Mouse (Mus musculus): ENCODE results near the gene Mgll. TPM values are rescaled to one million over a fixed set of nuclear protein-coding genes. Genes with fewer than 3 reads are reported as not detected.

Gene Mgll
- total RNA-seq, 1 experiment from 2014 or later = 164 TPM

DNA sequence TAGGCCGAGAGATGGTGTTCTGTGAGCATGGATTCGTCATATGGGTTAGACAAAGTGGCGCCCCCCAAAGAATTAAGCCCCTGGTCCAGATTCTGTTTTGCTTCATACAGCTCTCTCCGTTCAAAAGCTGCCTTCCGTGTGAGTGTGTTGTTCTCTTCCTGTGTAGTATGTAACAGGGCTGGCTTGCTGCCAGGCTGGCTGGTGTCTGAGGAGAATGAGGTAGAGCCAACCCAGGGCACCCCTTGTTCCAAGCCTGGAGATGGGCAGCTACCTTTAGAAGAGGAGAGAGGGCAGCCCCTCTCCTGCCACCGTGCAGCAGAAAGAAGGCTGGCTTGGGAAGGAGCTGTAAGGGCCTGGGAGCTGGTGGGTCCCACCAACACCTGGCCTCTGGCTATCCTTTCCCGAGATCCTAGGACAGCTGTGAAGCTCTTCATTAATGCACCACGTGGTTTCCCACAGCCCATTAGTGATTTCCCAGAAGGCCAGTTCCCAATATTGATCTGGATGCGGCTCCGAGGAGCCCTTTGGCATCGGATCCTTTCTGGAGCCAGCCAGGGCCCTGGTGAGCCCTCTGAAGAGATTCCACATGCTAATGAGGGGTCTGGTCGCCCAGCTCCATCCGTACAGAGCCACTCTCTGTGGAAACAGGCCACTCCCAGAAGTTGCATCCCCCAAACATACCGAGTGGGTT, 19.5 kb downstream of the Mgll start:
- no peak for DNase-seq

DNA sequence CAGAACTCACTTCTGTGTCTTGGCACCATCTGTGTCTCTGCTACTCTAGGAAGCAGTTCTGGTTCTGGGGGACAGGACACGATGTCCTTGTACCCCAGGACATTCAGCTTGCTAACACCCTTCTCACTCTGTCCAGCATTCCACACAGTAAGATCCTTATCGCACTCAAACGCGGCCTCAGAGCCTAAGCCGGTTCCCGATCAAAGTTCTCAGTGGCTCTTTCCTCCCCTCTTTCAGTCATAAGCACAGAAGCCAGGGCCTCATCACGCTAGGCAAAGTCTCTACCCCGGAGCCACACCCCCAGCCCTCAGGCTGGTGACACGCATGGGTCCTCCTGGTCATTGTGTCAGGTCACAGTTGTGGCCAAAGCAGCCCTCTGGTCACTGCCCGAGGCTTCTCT, 20.8 kb downstream of the Mgll start:
- no peak for DNase-seq

DNA sequence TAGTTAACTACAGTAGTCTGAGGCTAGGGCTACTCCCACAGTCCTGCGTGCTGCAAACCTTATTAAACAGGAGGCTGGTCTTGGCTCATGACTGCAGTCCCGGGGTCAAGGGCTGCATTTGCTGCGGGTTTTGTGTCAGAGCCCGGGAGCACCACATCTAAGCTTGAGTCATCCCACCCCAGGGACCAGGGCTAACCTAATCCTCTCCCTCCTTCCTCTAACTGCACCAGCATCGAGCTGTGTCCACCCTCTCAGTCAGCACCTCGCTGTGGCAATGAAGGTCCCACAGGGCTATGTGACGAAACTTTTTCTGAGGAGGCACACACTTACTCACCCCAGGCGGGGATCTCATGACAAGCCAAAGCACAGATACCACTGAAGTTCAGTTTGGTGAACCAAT, 22.1 kb downstream of the Mgll start:
- DNase-seq = peak; percentile 43

GRCm38 (mm10) chr6:88747296-88748040, 23.3 kb downstream of the Mgll start:
- DNase-seq = no peak

GRCm38 (mm10) chr6:88750884-88751283, 26.7 kb downstream of the Mgll start:
- no peak for DNase-seq

GRCm38 (mm10) chr6:88752711-88753219, 28.6 kb downstream of the Mgll start:
- no peak for DNase-seq

- no peak for DNase-seq
Observed at GRCm38 (mm10) chr6:88753578-88753977, 29.4 kb downstream of the Mgll start.

DNA sequence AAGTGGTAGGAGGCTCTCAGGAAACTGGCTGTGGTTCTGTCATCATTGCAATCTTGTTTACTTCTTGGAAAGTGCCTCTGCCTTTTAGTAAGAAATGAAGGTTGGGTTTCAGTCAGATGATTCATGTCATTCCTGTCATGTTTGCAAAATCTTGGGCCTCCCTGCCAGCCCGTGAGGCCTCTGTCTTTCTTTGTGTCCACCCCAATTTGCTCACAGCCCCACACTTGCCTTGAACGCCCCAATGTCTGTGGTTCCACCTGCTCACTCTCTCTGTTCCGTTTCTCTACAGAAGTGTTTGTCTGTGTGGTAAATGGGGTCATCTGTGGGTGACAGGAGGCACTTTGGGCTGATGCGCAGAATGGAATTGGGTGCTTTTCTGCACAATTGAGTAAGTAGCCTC, 32.8 kb downstream of the Mgll start:
- no peak for DNase-seq

GRCm38 (mm10) chr6:88758074-88758473, 33.9 kb downstream of the Mgll start:
- no peak for DNase-seq

GRCm38 (mm10) chr6:88758568-88759522, 34.6 kb downstream of the Mgll start:
- no peak for DNase-seq

- peak; percentile 80 for DNase-seq
Observed at GRCm38 (mm10) chr6:88759793-88760453, 35.7 kb downstream of the Mgll start.

DNA sequence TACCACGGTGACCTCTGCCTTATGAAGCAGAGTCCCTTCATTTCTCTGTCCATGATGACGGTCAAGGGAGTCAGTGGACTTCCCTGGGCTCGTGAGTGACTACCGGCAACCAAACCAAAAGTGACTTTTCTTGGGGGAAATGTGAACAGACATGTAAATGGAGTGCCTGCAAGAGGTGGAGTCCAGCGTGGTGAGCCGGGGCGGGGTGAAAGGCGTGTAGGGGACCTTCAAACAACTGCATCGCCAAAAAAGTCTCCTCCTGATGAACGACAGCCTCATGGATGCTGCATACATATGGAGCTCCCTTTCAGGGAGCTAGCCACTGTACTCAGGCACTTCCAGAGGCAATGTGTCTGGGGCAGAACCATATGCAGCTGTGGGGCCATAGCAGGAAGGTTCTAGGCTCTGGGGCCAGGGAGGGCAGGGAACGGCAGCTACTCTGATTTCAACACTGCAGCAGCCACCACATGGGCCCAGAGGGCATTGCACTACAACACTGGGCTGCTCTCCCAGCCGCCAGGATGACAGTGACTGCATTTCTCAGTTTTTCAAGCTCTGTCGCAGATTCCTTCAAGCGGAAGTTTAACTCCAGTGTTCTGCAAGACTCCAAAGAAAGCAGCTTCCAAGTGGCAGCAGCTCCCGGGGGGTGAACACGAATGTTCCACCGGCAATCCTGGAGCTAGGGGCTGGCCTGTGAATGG, 36.9 kb downstream of the Mgll start:
- no peak for DNase-seq

DNA sequence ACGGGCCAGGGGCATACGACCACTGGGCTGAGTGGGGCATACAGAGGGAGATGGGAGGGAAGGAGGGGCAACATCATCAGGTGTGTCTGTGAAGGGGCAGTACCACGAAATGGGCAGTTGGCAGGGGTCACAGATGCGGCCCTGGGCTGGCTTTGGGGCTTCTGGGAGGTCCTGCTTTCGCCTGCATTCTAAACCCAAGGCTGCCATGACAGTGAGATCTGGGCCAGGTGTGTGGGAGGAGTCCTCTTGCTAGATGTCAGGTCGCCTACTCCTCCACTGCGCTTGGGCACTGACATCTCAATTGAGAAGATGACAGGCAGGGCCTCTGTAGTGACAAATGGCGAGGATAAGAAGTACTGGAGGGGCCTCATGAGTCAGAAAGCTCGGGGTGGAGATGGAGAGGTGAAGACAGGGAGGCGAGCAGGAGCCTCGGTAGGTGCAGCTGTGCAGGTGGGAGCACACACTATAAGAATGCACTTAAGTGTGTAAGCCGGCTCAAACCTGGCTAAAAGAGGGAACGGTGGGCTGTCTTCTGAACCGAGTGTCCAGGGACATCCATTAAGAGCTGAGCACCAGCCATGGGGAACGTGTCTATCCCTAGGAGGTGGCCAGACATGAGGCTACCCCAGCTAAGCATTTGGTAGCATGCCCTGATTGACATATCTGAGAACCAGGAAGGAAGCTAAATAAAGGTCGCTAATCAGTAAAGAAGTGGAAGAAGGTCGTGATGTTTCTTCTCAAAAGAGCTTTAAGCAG, 37.6 kb downstream of the Mgll start:
- DNase-seq = no peak

DNA sequence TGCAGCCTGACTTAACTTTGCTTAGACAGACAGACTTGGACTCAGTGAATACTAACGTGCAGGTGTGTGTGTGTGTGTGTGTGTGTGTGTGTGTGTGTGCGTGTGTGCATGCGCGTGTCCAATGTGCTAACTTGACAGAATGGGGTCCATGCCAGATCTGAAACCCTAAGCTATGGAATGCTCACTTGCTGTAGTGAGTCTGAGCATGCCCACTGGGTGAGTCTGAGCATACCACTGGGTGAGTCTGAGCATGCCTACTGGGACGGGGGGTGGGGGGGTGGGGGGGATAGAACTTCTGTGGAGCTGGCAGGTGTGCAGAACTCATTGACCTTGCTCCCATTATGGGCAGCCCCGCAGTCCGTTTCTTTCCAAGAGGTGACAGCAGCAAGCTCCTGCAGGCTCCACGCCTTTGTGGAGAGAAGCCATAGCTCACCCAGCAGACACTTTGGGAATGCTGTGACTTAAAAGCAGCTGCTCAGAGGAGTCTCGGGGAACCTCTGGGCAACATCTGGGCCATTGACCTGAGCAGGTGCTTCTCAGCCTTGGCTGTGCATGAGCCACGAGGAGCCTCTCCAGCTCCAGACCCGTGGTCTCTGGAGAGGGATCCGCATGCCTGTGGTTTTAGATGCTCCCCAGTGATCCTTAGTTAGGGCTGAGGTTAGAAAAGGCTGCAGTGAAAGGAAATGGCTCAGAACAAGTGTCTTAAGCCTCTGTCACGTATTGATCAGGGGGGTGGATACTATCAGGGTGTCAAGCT, 38.4 kb downstream of the Mgll start:
- no peak for DNase-seq

DNA sequence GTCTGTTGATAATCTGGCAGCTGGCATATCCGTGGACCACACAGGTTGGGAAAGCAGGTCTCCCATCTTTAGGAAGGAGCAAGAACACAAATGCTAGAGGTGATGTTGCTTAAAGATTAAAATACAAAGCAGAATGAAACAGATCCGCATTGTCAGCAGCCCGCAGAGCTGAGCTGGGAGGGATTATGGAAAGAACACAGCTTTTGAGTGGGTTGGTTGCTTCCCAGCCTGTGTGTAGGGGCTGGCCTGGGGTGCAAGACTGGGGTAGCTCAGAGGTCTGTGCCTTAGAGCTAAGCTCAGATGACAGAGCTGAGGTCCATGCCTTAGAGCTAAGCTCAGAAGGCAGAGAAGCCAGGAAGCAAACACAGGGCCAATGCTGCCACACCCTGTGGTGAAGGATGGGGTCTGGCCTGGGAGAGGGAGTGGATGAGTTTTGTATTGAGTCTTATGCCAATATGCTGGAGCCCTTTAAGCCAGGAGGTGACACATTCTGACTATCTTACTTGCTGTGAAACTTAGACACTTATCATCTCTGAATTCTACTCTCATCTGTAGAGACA, 39.4 kb downstream of the Mgll start:
- DNase-seq = no peak

DNA sequence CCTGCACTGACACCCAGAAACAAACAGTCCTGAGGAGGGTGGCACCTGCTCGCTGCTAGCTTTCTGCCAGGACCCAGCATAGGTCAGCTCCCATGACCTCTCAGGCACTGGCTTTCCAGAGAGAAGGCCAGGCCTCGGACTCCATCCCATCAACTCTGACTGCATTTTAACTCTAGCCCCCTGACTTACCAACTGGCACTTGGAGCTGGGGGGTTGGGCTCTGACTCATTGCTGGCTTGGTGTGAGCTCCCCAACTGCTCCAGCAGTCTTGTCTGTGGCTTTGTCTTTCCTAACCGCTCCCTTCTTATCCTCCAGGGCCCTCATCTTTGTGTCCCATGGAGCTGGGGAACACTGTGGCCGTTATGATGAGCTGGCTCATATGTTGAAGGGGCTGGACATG, 40.1 kb downstream of the Mgll start:
- DNase-seq = no peak

DNA sequence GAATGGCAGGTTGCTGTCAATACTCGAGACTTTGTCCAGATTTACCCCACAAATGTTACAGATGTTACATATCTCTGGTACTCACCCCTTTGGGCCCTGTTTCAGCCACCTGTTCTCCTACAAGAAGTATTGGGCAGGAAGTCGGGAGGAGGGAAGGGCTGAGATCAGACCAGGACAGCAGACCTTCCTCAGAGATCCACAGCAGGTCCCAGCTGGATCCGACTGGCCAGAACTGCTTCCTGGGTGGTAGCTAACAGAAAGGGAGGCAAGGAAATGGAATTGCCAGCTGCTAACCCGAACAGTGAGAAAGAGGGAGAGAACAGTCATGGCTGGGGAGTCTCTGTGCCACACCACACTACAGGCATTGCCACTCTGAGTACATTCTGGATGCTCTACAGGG, 43.5 kb downstream of the Mgll start:
- DNase-seq = no peak

DNA sequence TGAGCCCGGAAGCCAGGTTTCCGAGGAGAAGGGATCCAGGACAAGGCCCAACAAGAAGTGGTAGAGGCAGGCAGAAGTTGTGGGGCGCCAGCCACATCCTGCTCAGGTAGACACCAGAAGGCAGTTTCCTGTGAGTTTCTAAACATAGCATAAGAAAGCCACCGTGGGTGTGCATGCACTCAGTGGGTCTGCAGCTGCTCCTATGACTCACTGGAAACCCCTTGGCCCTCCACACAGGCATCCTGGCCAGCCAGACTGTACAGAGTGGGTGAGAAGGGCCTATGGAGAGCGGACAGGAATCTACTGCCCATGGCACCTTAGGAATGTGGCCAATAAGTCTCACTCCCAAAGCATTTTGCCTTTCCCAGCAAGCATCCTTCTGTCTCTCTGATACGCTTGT, 45.5 kb downstream of the Mgll start:
- no peak for DNase-seq

GRCm38 (mm10) chr6:88770300-88770904, 46.2 kb downstream of the Mgll start:
- DNase-seq = no peak
